In the genomic region with DNA sequence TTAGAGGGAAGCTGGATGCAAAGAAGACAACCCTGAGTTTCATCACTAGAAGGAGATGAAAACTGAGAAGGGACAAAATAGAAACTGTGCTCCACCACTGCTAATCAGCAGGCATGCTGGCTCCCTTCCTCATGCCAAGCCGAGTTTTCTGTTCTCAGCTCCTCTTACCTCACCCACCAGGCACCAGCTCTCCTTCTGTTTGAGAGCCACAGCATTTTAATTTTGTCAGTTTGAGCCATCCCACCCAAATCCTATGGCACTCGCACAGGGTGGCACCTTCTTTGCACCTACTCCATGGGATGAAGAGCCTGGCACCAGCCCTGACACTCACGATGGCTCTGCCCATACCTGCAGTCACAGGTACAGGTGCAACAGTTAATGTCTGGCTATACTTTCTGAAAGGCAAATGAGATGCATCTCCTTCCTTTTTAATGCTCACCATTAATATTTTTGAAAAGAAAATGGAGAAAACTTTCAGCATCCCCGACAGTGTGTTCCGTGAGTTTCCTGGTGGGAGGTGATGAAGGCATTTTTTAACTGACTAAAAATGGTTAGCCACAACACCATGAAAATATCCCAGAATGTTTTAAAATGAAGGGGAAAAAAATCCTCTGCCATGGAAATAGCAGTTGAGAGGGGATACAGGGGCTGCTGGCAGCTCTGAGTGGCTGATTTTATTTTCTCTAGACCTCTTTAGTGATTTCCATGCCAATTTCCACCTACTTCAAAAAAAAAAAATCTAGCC, we compare ENCODE assay signal across 25 mouse cellular contexts. TPM values are rescaled to one million over a fixed set of nuclear protein-coding genes. Genes with fewer than 3 reads are reported as not detected.
DNase-seq lines count a peak whose midpoint lies in the region; ATAC-seq and TF ChIP-seq lines count a peak whose summit lies in the region.
"Had no signal": no experiment of that assay in that cellular context is flagged by ENCODE, and none has a peak within 500 bp of the region (broad histone marks: within the 10 kb centered on the region; RNA-seq: fewer than 3 reads in every experiment).

No protein-coding gene starts in this region.

- no peak for TF ChIP-seq EP300 in stomach, postnatal 0 days (optimal IDR thresholded peaks at IDR 0.05)

- DNase-seq in layer of hippocampus, adult 18-20 months (ENCODE audit: low spot score in 2 of 2): peak; percentile 9 to 26
- no peak for DNase-seq in layer of hippocampus, adult 9-10 months (ENCODE audit: low spot score)
- DNase-seq in frontal cortex, postnatal 10 days (ENCODE audit: low spot score in 2 of 2): peak; percentile 17 to 19
- peak; percentile 35 to 73 for DNase-seq in left cerebral cortex, adult 9 months (ENCODE audit: low spot score in 2 of 2)
- DNase-seq in right cerebral cortex, postnatal 25 days: peak; percentile 64
- DNase-seq in T-cell, adult 2 months (ENCODE audit: low spot score): no peak
- no peak for DNase-seq in midbrain, embryonic 14.5 days
- no peak for DNase-seq in stomach, postnatal 0 days (ENCODE audit: low spot score)
- DNase-seq: adrenal gland, postnatal 36 days; cerebellum, adult 9-10 months; heart, postnatal 10 days; kidney, adult 18-20 months; thymus, postnatal 25 days had no signal

- H3K4me1 ChIP-seq in midbrain, embryonic 14.5 days (ENCODE audit: control insufficient read depth, insufficient read depth, low read length): no peaks in the 10 kb centered on the region
- no peaks in the 10 kb centered on the region for H3K4me1 ChIP-seq in stomach, postnatal 0 days (replicated peaks; ENCODE audit: control insufficient read depth, insufficient read depth)
- H3K4me1 ChIP-seq: embryonic facial prominence, embryonic 12.5 days; forebrain, embryonic 13.5 days; liver, embryonic 15.5 days; midbrain, embryonic 12.5 days; neural tube, embryonic 12.5 days had no signal

- no peak for TF ChIP-seq CTCF in stomach, postnatal 0 days (IDR thresholded peaks at IDR 0.05; ENCODE audit: low read depth)

- no peaks in the 10 kb centered on the region for H3K27me3 ChIP-seq in midbrain, embryonic 14.5 days (ENCODE audit: control insufficient read depth, insufficient read depth, low read length)
- H3K27me3 ChIP-seq in stomach, postnatal 0 days (ENCODE audit: control insufficient read depth, insufficient read depth, low read length): no peaks in the 10 kb centered on the region
- H3K27me3 ChIP-seq: embryonic facial prominence, embryonic 12.5 days; forebrain, embryonic 13.5 days; liver, embryonic 15.5 days; midbrain, embryonic 12.5 days; neural tube, embryonic 12.5 days had no signal

- no peak overlapping the region for H3K27ac ChIP-seq in midbrain, embryonic 14.5 days (replicated peaks; ENCODE audit: low read depth, low read length)
- no peak overlapping the region for H3K27ac ChIP-seq in stomach, postnatal 0 days (replicated peaks)
- H3K27ac ChIP-seq: embryonic facial prominence, embryonic 12.5 days; forebrain, embryonic 13.5 days; kidney, postnatal 0 days; liver, embryonic 15.5 days; macrophage; midbrain, embryonic 12.5 days; neural tube, embryonic 12.5 days had no signal

- no peak overlapping the region for H3K4me2 ChIP-seq in midbrain, embryonic 14.5 days (ENCODE audit: low read length)
- H3K4me2 ChIP-seq in stomach, postnatal 0 days (replicated peaks; ENCODE audit: low read depth): no peak overlapping the region
- H3K4me2 ChIP-seq: embryonic facial prominence, embryonic 12.5 days; forebrain, embryonic 13.5 days; heart, embryonic 11.5 days; liver, embryonic 15.5 days; midbrain, embryonic 12.5 days; neural tube, embryonic 12.5 days had no signal

- 94% methylated on average over 5 of the region's 5 CpGs for WGBS in midbrain, embryonic 14.5 days
- 90% methylated on average over 5 of the region's 5 CpGs for WGBS in stomach, postnatal 0 days

- no peak for ATAC-seq in midbrain, embryonic 14.5 days (ENCODE audit: low FRiP score, low TSS enrichment)
- no peak for ATAC-seq in stomach, postnatal 0 days (ENCODE audit: low FRiP score, low TSS enrichment)
- ATAC-seq: CD4-positive, CD25-positive, alpha-beta regulatory T cell, adult 4 months; forebrain, embryonic 13.5 days had no signal

- no peak overlapping the region for H3K9ac ChIP-seq in midbrain, embryonic 14.5 days (replicated peaks; ENCODE audit: low read length)
- H3K9ac ChIP-seq in stomach, postnatal 0 days (ENCODE audit: low read length): no peak overlapping the region
- H3K9ac ChIP-seq: embryonic facial prominence, embryonic 12.5 days; forebrain, embryonic 13.5 days; liver, embryonic 15.5 days; midbrain, embryonic 12.5 days; neural tube, embryonic 12.5 days had no signal

- no peak overlapping the region for H3K4me3 ChIP-seq in midbrain, embryonic 14.5 days (replicated peaks; ENCODE audit: low read depth, low read length)
- no peak overlapping the region for H3K4me3 ChIP-seq in stomach, postnatal 0 days (ENCODE audit: low read depth, low read length)
- H3K4me3 ChIP-seq: embryonic facial prominence, embryonic 12.5 days; erythroblast, embryonic 14.5 days; forebrain, embryonic 13.5 days; liver, embryonic 15.5 days; midbrain, embryonic 12.5 days; neural tube, embryonic 12.5 days had no signal

- no peaks in the 10 kb centered on the region for H3K36me3 ChIP-seq in midbrain, embryonic 14.5 days (ENCODE audit: control insufficient read depth, insufficient read depth, low read length)
- H3K36me3 ChIP-seq in stomach, postnatal 0 days (ENCODE audit: control insufficient read depth, insufficient read depth, low read length): no peaks in the 10 kb centered on the region
- H3K36me3 ChIP-seq: embryonic facial prominence, embryonic 12.5 days; liver, embryonic 15.5 days; midbrain, embryonic 12.5 days; neural tube, embryonic 12.5 days had no signal

- H3K9me3 ChIP-seq in midbrain, embryonic 14.5 days (ENCODE audit: control insufficient read depth, low read length): no peaks in the 10 kb centered on the region
- no peaks in the 10 kb centered on the region for H3K9me3 ChIP-seq in stomach, postnatal 0 days (ENCODE audit: control insufficient read depth, low read length)
- H3K9me3 ChIP-seq: embryonic facial prominence, embryonic 12.5 days; forebrain, embryonic 13.5 days; liver, embryonic 15.5 days; midbrain, embryonic 12.5 days; neural tube, embryonic 12.5 days had no signal

RNA-seq across cellular contexts. Expression of a gene that starts 49.0 kb away (rescaled TPM):
- 100 to 1,000 TPM; 181 to 190 TPM for total RNA-seq in layer of hippocampus, adult 18-20 months (2021)
- polyA plus RNA-seq in midbrain, embryonic 14.5 days (2014; fragmentation: Nextera tagmentation; extraction: Ambion mirVana): 3.3 and 3.4 TPM in 2 replicates
- polyA plus RNA-seq in stomach, postnatal 0 days (2015; fragmentation: Nextera tagmentation; extraction: Ambion mirVana): 0.19 and 0.24 TPM in 2 replicates
- total RNA-seq: adrenal gland, postnatal 36 days; common myeloid progenitor, adult 5-6 weeks; granulocyte monocyte progenitor cell, adult 5-6 weeks had no signal
- polyA plus RNA-seq: CD4-positive, CD25-positive, alpha-beta regulatory T cell, adult 4 months; erythroblast, embryonic 14.5 days; macrophage had no signal

Comparison
In these comparisons a context has a peak if more than half of its experiments do, and no peak if none do; other contexts are left out.
1. DNase-seq: peak in layer of hippocampus, adult 18-20 months (2 of 2), frontal cortex, postnatal 10 days (2 of 2), left cerebral cortex, adult 9 months (2 of 2) and right cerebral cortex, postnatal 25 days (single experiment); none in layer of hippocampus, adult 9-10 months (single experiment), T-cell, adult 2 months (single experiment), midbrain, embryonic 14.5 days (single experiment) and stomach, postnatal 0 days (single experiment).